Mouse (Mus musculus) right cerebral cortex, postnatal 14 days (tissue): ENCODE measurements around the gene Mrpl18.
"Not testable (repeated sequence)": the region's sequence is repeated elsewhere in the genome, so short reads cannot be mapped to it uniquely, and the experiment has no call there.

ENCODE experiments used
- DNase-seq: peaks from one replicate; pipeline ENCODE4 v3.0.0; 2022

The Mrpl18 gene

GRCm38 (mm10) chr17:12915881-12916583 is at the start of gene Mrpl18:
Gene Mrpl18, minus strand, starts transcription at chr17:12916345.
- peak; percentile 96 for DNase-seq

GRCm38 (mm10) chr17:12963476-12963875 is 47.3 kb upstream of the Mrpl18 start:
- no peak for DNase-seq

- peak; percentile 92 for DNase-seq
These were observed 44.3 kb upstream of the Mrpl18 start, which contains the start of gene Acat2 for GRCm38 (mm10) chr17:12960331-12960873. Gene Acat2, minus strand, starts transcription at chr17:12960747.

GRCm38 (mm10) chr17:12959377-12959776 is 43.2 kb upstream of the Mrpl18 start:
- DNase-seq = not testable (repeated sequence)

- no peak for DNase-seq
These were observed 40.5 kb upstream of the Mrpl18 start for GRCm38 (mm10) chr17:12956664-12957063.

GRCm38 (mm10) chr17:12949669-12950068 is 33.5 kb upstream of the Mrpl18 start:
- no peak for DNase-seq

GRCm38 (mm10) chr17:12942459-12943162 is 26.5 kb upstream of the Mrpl18 start:
- no peak for DNase-seq

- no peak for DNase-seq
These were observed 25.6 kb upstream of the Mrpl18 start for GRCm38 (mm10) chr17:12941543-12942260.

- no peak for DNase-seq
These were observed 24.1 kb upstream of the Mrpl18 start, which contains the start of gene Acat3 for GRCm38 (mm10) chr17:12940151-12940805. Gene Acat3, minus strand, starts transcription at chr17:12940600.

- DNase-seq = not testable (repeated sequence)
These were observed 23.4 kb upstream of the Mrpl18 start for GRCm38 (mm10) chr17:12939377-12940148.

GRCm38 (mm10) chr17:12938077-12938476 is 21.9 kb upstream of the Mrpl18 start:
- DNase-seq = no peak

- DNase-seq = no peak
These were observed 21.3 kb upstream of the Mrpl18 start for GRCm38 (mm10) chr17:12937412-12937970.

- DNase-seq = no peak
These were observed 19.6 kb upstream of the Mrpl18 start for GRCm38 (mm10) chr17:12935719-12936118.

- not testable (repeated sequence) for DNase-seq
These were observed 15.4 kb upstream of the Mrpl18 start for GRCm38 (mm10) chr17:12931576-12931975.

GRCm38 (mm10) chr17:12925703-12926180 is 9.6 kb upstream of the Mrpl18 start:
- DNase-seq = no peak

- DNase-seq = no peak
These were observed 8.9 kb upstream of the Mrpl18 start for GRCm38 (mm10) chr17:12925001-12925400.

GRCm38 (mm10) chr17:12921073-12921472 is 4.9 kb upstream of the Mrpl18 start:
- DNase-seq = no peak

- peak; percentile 54 for DNase-seq
These were observed 639 bp upstream of the Mrpl18 start for GRCm38 (mm10) chr17:12916588-12917380.

GRCm38 (mm10) chr17:12915488-12915880 is 661 bp downstream of the Mrpl18 start, which contains the start of gene Tcp1:
Gene Tcp1, plus strand, starts transcription at chr17:12915701.
- peak; percentile 26 for DNase-seq

- no peak for DNase-seq
These were observed 5.8 kb downstream of the Mrpl18 start for GRCm38 (mm10) chr17:12910391-12910790.
